Mouse (Mus musculus): ENCODE data around the gene Dclk1.

The Dclk1 gene

GRCm38 (mm10) chr3:55587972-55588946 is 346.1 kb downstream of the Dclk1 start:
- DNase-seq (ENCODE audit: low spot score in 2 of 2), result no peak

Measured in frontal cortex, postnatal 10 days (tissue).